Mouse (Mus musculus) testis, adult 2 months (tissue): Measurements from ENCODE around the gene Kmt2c.

Experiments
- CTCF ChIP-seq: fragments of 200-500 bp; IDR thresholded peaks from 2 replicates; pipeline ENCODE4 v1.5.1; 2012; ENCODE audit warnings: low read depth, mild to moderate bottlenecking, inconsistent platforms, low read length, moderate library complexity; ENCODE audit not compliant: control insufficient read depth, insufficient read depth, insufficient replicate concordance
- POLR2A ChIP-seq: fragments of 200-500 bp; IDR thresholded peaks from 2 replicates; pipeline ENCODE4 v1.6.1; 2012; ENCODE audit warnings: low read depth, mild to moderate bottlenecking, inconsistent platforms, low read length, moderate library complexity; ENCODE audit not compliant: control insufficient read depth

GRCm38 (mm10) chr5:25367126-25367525, 131.5 kb downstream of the Kmt2c start:
- TF ChIP-seq POLR2A (no peak), CTCF (no peak)
